Mouse (Mus musculus) limb, embryonic 14.5 days (tissue): ENCODE results near the gene Fam136a. TPM values are rescaled to one million over a fixed set of nuclear protein-coding genes. Genes with fewer than 3 reads are reported as not detected.

Experiments used
- ATAC-seq: fragments of 200-750 bp; cut with Nextera tagmentation; 2 replicates; pipeline ENCODE4 v1.8.0; 2017; ENCODE audit warnings: low read depth, moderate number of reproducible peaks, moderate TSS enrichment; ENCODE audit not compliant: low FRiP score
- DNase-seq: peaks from one replicate; pipeline ENCODE4 v3.0.0-alpha.2; 2015; ENCODE audit warnings: low spot score
- H3K27ac ChIP-seq: fragments of 300-500 bp; sonication (generic); replicated peaks from 2 replicates; pipeline ENCODE4 v1.5.1; 2014; ENCODE audit warnings: low read depth, mild to moderate bottlenecking, low read length, moderate library complexity, mixed read lengths
- H3K27me3 ChIP-seq: fragments of 300-500 bp; sonication (generic); 2 replicates; pipeline ENCODE4 v1.6.1; 2014; ENCODE audit warnings: low read length, mixed read lengths; ENCODE audit not compliant: control insufficient read depth, insufficient read depth
- H3K36me3 ChIP-seq: fragments of 300-500 bp; sonication (generic); 2 replicates; pipeline ENCODE4 v1.6.1; 2014; ENCODE audit warnings: mild to moderate bottlenecking, low read length, moderate library complexity, mixed read lengths; ENCODE audit not compliant: control insufficient read depth, insufficient read depth
- H3K4me1 ChIP-seq: fragments of 300-500 bp; sonication (generic); 2 replicates; pipeline ENCODE4 v1.6.1; 2014; ENCODE audit warnings: antibody characterized with exemption, low read length, mixed read lengths; ENCODE audit not compliant: control insufficient read depth, insufficient read depth
- H3K4me2 ChIP-seq: fragments of 300-500 bp; sonication (generic); replicated peaks from 2 replicates; pipeline ENCODE4 v1.6.1; 2014; ENCODE audit warnings: low read depth, mild to moderate bottlenecking, low read length, moderate library complexity; ENCODE audit not compliant: severe bottlenecking
- H3K4me3 ChIP-seq: fragments of 300-500 bp; sonication (generic); replicated peaks from 2 replicates; pipeline ENCODE4 v1.5.1; 2014; ENCODE audit warnings: low read length
- H3K9ac ChIP-seq: fragments of 300-500 bp; sonication (generic); 2 replicates; pipeline ENCODE4 v1.6.1; 2014; ENCODE audit warnings: mild to moderate bottlenecking, low read depth, low read length, moderate library complexity; ENCODE audit not compliant: severe bottlenecking
- H3K9me3 ChIP-seq: fragments of 300-500 bp; sonication (generic); 2 replicates; pipeline ENCODE4 v1.6.1; 2016; ENCODE audit warnings: low read length; ENCODE audit not compliant: control insufficient read depth
- POLR2A ChIP-seq: fragments of 200-500 bp; IDR thresholded peaks from 2 replicates; pipeline ENCODE4 v1.8.0; 2012; ENCODE audit warnings: inconsistent platforms, mild to moderate bottlenecking, moderate library complexity, borderline replicate concordance; ENCODE audit not compliant: insufficient read depth, insufficient read length; ENCODE audit errors: extremely low read depth
- WGBS: fragments of 180-500 bp; shearing (Covaris S2); extraction: QIAGEN DNeasy Blood & Tissue Kit; methylation state at CpG from one replicate; pipeline ENCODE4 v1.1.7; 2014; 5-methylcytosine and 5-hydroxymethylcytosine counted together
- polyA plus RNA-seq, 2 experiments: library from polyadenylated mRNA; depleted of rRNA in 1 of 2; stranded (reverse) in 1 of 2; unstranded in 1 of 2; fragments of >200 nt; fragmentation: Nextera tagmentation in 1 of 2; extraction: Ambion mirVana in 1 of 2; gene quantifications; 2 replicates each; pipeline versions ENCODE4 v1.2.1 to v1.2.3; 2012 to 2014

Fam136a gene
- polyA plus RNA-seq, 2 experiments, result 51.0 to 109 TPM

- DNase-seq, result no peak
- Histone ChIP-seq H3K4me2 (no peak overlapping the region), H3K27me3 (no peaks in the 10 kb centered on the region), H3K36me3 (peaks cover 85% of the 10 kb centered on the region), H3K9me3 (no peaks in the 10 kb centered on the region), H3K9ac (no peak overlapping the region), H3K4me3 (no peak overlapping the region), H3K27ac (no peak overlapping the region), H3K4me1 (no peaks in the 10 kb centered on the region)
- TF ChIP-seq POLR2A, result no peak
- WGBS, result 89% methylated on average over 6 of the region's 6 CpGs
- no peak for ATAC-seq
These were observed 53.3 kb downstream of the Fam136a start for GRCm38 (mm10) chr6:86418711-86419110.

GRCm38 (mm10) chr6:86419239-86419638, 53.8 kb downstream of the Fam136a start:
- DNase-seq (no peak), ATAC-seq (no peak)
- peaks cover 83% of the 10 kb centered on the region for H3K36me3 ChIP-seq
- 93% methylated on average over 3 of the region's 3 CpGs for WGBS
- no peaks in the 10 kb centered on the region for H3K9me3 ChIP-seq
- no peak overlapping the region for H3K27ac ChIP-seq
- no peaks in the 10 kb centered on the region for H3K4me1 ChIP-seq
- no peak overlapping the region for H3K9ac ChIP-seq
- H3K4me3 ChIP-seq, result no peak overlapping the region
- H3K27me3 ChIP-seq, result no peaks in the 10 kb centered on the region
- H3K4me2 ChIP-seq, result no peak overlapping the region
- TF ChIP-seq POLR2A, result no peak

Other genes starting within 250 kb of the Fam136a start
- 2.7 and 3.8 TPM in 2 replicates for gene Tgfa, start 170.4 kb upstream of the Fam136a start, polyA plus RNA-seq (2012; rRNA removed)
- 3.1 and 3.3 TPM in 2 replicates for gene Tgfa, start 170.4 kb upstream of the Fam136a start, polyA plus RNA-seq (2014; fragmentation: Nextera tagmentation; extraction: Ambion mirVana)
- gene Snrpg, start 5.7 kb downstream of the Fam136a start, polyA plus RNA-seq (2012; rRNA removed), result 155 and 632 TPM in 2 replicates
- 646 and 684 TPM in 2 replicates for gene Snrpg, start 5.7 kb downstream of the Fam136a start, polyA plus RNA-seq (2014; fragmentation: Nextera tagmentation; extraction: Ambion mirVana)
- 67.3 and 67.5 TPM in 2 replicates for gene Pcyox1, start 31.5 kb downstream of the Fam136a start, polyA plus RNA-seq (2012; rRNA removed)
- 93.3 and 98.2 TPM in 2 replicates for gene Pcyox1, start 31.5 kb downstream of the Fam136a start, polyA plus RNA-seq (2014; fragmentation: Nextera tagmentation; extraction: Ambion mirVana)
- 230 and 264 TPM in 2 replicates for gene Tia1, start 38.6 kb downstream of the Fam136a start, polyA plus RNA-seq (2012; rRNA removed)
- 173 and 211 TPM in 2 replicates for gene Tia1, start 38.6 kb downstream of the Fam136a start, polyA plus RNA-seq (2014; fragmentation: Nextera tagmentation; extraction: Ambion mirVana)
- gene Gm44790, start 61.0 kb downstream of the Fam136a start, polyA plus RNA-seq (2012; rRNA removed), result 1.5 and 2.4 TPM in 2 replicates
- gene Gm44790, start 61.0 kb downstream of the Fam136a start, polyA plus RNA-seq (2014; fragmentation: Nextera tagmentation; extraction: Ambion mirVana), result 0.77 and 1.2 TPM in 2 replicates
- gene C87436, start 72.7 kb downstream of the Fam136a start, polyA plus RNA-seq (2012; rRNA removed), result 16.0 and 19.1 TPM in 2 replicates
- 20.6 and 22.2 TPM in 2 replicates for gene C87436, start 72.7 kb downstream of the Fam136a start, polyA plus RNA-seq (2014; fragmentation: Nextera tagmentation; extraction: Ambion mirVana)
- 333 and 395 TPM in 2 replicates for gene Pcbp1, start 160.7 kb downstream of the Fam136a start, polyA plus RNA-seq (2012; rRNA removed)
- gene Pcbp1, start 160.7 kb downstream of the Fam136a start, polyA plus RNA-seq (2014; fragmentation: Nextera tagmentation; extraction: Ambion mirVana), result 445 and 455 TPM in 2 replicates